Mouse (Mus musculus): ENCODE measurements around the gene Ric8a. TPM values are rescaled to one million over a fixed set of nuclear protein-coding genes. Genes with fewer than 3 reads are reported as not detected.
A peak's percentile ranks its signal among the peaks of the same experiment; 100 is the strongest.

Gene Ric8a
- 85.7 and 90.6 TPM in 2 replicates for polyA plus RNA-seq (2015; fragmentation: Nextera tagmentation; extraction: Ambion mirVana)

DNA sequence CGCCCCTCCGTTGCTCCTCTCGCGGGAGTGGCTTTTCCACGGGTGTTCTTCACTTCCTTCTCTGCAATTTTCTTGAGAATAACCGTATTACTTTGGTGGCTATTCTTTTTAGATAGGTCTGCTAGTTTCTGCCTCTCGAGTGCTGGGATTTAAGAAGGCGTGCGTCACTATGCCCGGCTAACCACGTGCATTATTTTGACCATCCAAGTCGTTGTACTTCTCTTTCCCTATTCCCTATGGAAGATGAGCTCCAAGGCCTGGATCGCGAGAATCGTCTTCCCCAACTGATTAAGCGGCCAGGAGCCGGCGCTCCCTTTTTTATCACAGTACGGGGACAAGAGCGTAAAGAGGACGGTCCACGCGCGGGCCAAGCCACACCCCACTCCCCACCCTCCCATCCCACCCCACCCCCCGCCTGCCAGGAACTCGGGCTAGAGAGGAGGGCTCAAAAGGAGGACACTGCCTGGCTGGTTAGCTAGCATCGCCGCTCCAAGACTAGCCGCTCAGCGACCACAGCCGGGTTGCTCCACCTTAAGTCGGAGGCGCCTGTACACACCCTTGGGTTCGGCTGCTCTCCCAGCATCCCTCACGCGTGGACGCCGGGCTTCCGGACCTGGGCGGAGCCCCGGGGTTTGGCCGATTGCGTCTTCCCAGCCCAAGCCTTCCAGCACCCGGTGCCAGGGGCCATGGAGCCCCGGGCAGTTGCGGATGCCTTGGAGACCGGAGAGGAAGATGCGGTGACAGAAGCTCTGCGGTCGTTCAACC lies at the start of gene Ric8a:
TSS of gene Ric8a (plus strand) at position 173 of the 765 bp plus-strand sequence.
- Histone ChIP-seq H3K27me3 (no peaks in the 10 kb centered on the region), H3K9ac (peak within 1 kb of the TSS; percentile 91), H3K4me2 (peak within 1 kb of the TSS; percentile 98), H3K9me3 (no peaks in the 10 kb centered on the region), H3K36me3 (peaks cover 62% of the 10 kb centered on the region), H3K4me1 (peaks cover 31% of the 10 kb centered on the region), H3K4me3 (peak within 1 kb of the TSS; percentile 80), H3K27ac (peak within 1 kb of the TSS; percentile 93)
- ATAC-seq (ENCODE audit: insufficient number of reproducible peaks, low FRiP score, low TSS enrichment, low read depth): peak; percentile 84
- WGBS: under 1% methylated on average over 50 of the region's 50 CpGs

DNA sequence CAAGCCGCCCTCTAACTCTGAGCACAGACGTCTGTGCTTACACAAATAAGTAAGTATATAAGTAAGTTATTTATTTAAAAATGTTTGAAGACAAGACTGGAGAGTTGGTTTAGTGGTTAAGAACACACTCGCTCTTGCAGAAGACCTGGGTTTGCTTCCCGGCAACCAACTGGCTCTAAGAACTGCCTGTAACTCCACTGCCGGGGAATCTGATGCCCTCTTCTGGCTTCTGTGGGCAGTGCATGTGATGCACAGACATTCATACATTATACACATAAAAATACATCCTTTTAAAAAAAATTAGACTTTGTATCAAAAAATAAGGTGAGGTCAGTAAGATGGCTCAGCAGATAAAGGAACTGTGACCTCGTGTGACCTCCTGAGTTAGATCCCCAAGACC lies 46.3 kb upstream of the Ric8a start:
- H3K27me3 ChIP-seq: no peaks in the 10 kb centered on the region
- ATAC-seq (ENCODE audit: insufficient number of reproducible peaks, low FRiP score, low TSS enrichment, low read depth): no peak
- H3K4me2 ChIP-seq: no peak overlapping the region
- H3K9ac ChIP-seq: no peak overlapping the region
- WGBS: 92% methylated on average over 6 of the region's 6 CpGs
- no peak overlapping the region for H3K27ac ChIP-seq
- no peaks in the 10 kb centered on the region for H3K4me1 ChIP-seq
- no peak overlapping the region for H3K4me3 ChIP-seq
- H3K9me3 ChIP-seq: no peaks in the 10 kb centered on the region
- peaks cover 6% of the 10 kb centered on the region; the same call in 1 of the 2 replicates for H3K36me3 ChIP-seq

DNA sequence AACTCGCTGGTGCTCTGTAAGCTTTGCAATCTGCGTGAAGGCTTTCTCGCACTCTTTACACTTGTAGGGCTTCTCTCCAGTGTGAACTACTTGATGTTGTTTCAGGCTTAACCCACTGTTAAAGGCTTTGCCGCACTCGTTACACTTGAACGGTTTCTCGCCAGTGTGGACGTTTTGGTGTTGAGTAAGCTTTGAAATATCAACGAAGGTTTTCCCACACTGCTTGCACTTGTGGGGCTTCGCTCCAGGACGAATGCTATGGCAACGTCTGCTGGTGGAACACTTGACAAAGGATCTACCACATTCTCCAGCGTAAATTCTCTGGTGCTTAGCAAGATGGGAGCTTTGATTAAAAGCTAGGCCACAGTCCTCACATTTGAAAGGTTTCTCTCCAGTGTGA lies 45.0 kb upstream of the Ric8a start:
- no peaks in the 10 kb centered on the region for H3K27me3 ChIP-seq
- H3K27ac ChIP-seq: no peak overlapping the region
- H3K9ac ChIP-seq: no peak overlapping the region
- no peak for ATAC-seq (ENCODE audit: insufficient number of reproducible peaks, low FRiP score, low TSS enrichment, low read depth)
- H3K4me1 ChIP-seq: no peaks in the 10 kb centered on the region
- no peak overlapping the region for H3K4me3 ChIP-seq
- no peak overlapping the region for H3K4me2 ChIP-seq
- H3K9me3 ChIP-seq: no peaks in the 10 kb centered on the region
- H3K36me3 ChIP-seq: peaks cover 6% of the 10 kb centered on the region; the same call in 1 of the 2 replicates
- WGBS: 91% methylated on average over 13 of the region's 13 CpGs

DNA sequence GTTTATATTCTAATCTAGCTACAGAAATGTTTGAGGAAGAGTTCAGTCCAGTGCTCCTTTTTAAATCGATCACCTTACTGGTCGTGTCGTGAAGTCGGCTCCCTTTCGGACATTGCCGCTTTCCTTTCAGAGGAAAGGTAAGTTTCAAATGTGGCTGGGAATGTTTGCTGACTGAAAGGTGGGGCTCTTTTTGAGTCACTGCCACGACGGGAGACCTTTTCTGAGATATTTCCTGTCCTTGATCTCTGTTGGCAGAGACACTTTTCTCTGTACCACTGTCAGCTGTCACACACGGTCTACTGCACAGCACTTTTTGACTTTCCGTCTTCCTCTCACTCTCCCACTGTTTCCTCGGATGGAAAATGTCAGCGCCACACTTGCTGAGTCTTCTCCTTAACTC lies 43.9 kb upstream of the Ric8a start:
- WGBS: 91% methylated on average over 12 of the region's 12 CpGs
- no peaks in the 10 kb centered on the region for H3K9me3 ChIP-seq
- no peak for ATAC-seq (ENCODE audit: insufficient number of reproducible peaks, low FRiP score, low TSS enrichment, low read depth)

DNA sequence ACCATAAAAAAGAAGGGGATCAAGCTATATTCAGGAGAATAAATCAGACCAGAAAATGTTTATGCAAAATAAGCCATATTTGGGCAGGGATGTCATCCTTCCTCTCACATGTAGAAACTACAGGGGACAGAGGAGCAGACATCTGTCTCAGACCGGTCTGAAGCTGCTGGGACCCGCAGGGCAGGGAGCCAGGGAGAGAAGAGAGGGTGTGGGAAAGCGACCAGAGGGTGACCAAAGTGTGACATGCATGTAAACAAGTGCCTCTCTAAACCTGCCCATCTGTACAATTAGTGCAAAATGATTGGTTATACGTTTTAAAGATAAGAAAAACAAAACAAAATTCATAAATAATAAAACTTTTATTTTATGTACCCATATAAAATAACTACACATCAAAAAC lies 36.6 kb upstream of the Ric8a start:
- WGBS: 71% methylated on average over 4 of the region's 4 CpGs
- no peak for ATAC-seq (ENCODE audit: insufficient number of reproducible peaks, low FRiP score, low TSS enrichment, low read depth)

More for the DNA sequence above, 43.9 kb upstream of the Ric8a start:
- H3K9ac ChIP-seq: no peak overlapping the region
- no peaks in the 10 kb centered on the region for H3K4me1 ChIP-seq
- H3K4me2 ChIP-seq: no peak overlapping the region
- H3K27me3 ChIP-seq: no peaks in the 10 kb centered on the region
- peaks cover 6% of the 10 kb centered on the region; the same call in 1 of the 2 replicates for H3K36me3 ChIP-seq
- no peak overlapping the region for H3K4me3 ChIP-seq
- no peak overlapping the region for H3K27ac ChIP-seq

DNA sequence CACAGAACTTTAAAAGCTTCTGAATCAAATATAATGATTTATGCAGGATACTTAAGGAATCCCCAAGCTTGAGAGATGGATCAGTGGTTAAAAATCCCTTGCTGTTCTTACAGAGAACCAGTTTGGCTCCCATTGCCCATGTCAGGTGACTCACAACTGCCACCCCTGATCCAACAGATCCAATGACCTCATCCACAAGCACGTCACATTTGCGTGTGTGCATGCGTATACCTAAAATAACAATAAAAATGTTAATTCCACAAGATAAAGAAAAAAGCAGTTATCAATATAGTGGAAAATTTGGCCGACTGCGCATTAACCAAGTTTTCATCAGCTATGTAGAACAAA lies 35.5 kb upstream of the Ric8a start:
- Histone ChIP-seq H3K4me2 (peak overlapping the region; percentile 72), H3K4me3 (peak overlapping the region; percentile 44), H3K4me1 (peaks cover 8% of the 10 kb centered on the region; the same call in 1 of the 2 replicates), H3K9ac (no peak overlapping the region; the same call in 1 of the 2 replicates), H3K27me3 (no peaks in the 10 kb centered on the region), H3K27ac (no peak overlapping the region), H3K9me3 (no peaks in the 10 kb centered on the region), H3K36me3 (no peaks in the 10 kb centered on the region)
- ATAC-seq (ENCODE audit: insufficient number of reproducible peaks, low FRiP score, low TSS enrichment, low read depth): no peak
- WGBS: 45% methylated on average over 5 of the region's 5 CpGs

More for the DNA sequence above, 36.6 kb upstream of the Ric8a start:
- Histone ChIP-seq H3K9ac (no peak overlapping the region), H3K27me3 (no peaks in the 10 kb centered on the region), H3K27ac (no peak overlapping the region), H3K36me3 (no peaks in the 10 kb centered on the region), H3K9me3 (no peaks in the 10 kb centered on the region), H3K4me2 (no peak overlapping the region), H3K4me3 (no peak overlapping the region), H3K4me1 (peaks cover 8% of the 10 kb centered on the region; the same call in 1 of the 2 replicates)

DNA sequence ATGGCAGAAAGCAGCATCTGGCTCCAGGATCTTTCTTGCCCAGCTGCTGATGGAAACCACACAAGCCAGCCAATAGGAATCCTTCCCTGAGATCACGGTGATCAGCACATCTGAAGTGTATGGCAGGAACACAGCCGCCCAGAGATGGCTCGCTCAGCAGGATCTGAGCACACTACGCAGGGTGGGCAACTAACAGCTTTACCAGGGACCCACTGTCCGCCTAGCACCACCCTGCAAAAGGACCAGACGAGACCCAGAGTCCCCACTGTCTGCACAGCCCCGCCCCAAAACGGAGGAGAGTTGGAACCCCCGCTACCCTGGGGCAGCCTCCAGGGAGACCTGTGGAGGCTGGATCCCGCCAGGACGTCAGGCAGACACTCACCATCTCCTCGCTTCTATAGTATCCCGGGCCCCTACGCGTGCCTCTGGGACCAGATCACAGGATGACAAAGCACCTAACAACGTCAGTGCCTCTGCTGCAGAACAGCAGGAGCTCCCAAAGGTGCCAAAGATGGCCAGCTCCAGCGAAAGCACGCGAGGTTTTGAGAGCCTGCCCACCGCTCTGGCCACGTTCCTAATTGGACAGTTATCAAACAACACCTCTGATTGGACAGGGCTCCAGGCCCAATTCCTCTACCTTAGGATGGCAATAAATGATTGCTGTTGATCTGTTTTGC lies 35.0 kb upstream of the Ric8a start, which contains the start of gene Zfp941:
TSS of gene Zfp941 (minus strand) at position 526 of the 677 bp plus-strand sequence.
- Histone ChIP-seq H3K36me3 (no peaks in the 10 kb centered on the region), H3K27me3 (no peaks in the 10 kb centered on the region), H3K4me2 (peak within 1 kb of the TSS; percentile 72), H3K27ac (no peak within 1 kb of the TSS), H3K4me3 (peak within 1 kb of the TSS; percentile 44), H3K9me3 (no peaks in the 10 kb centered on the region), H3K4me1 (peaks cover 8% of the 10 kb centered on the region; the same call in 1 of the 2 replicates), H3K9ac (peak within 1 kb of the TSS; percentile 35; the same call in 1 of the 2 replicates)
- WGBS: under 1% methylated on average over 21 of the region's 21 CpGs
- 0 out of 2 replicates have a peak, but pooled peaks have one; percentile 44 for ATAC-seq (ENCODE audit: insufficient number of reproducible peaks, low FRiP score, low TSS enrichment, low read depth)

DNA sequence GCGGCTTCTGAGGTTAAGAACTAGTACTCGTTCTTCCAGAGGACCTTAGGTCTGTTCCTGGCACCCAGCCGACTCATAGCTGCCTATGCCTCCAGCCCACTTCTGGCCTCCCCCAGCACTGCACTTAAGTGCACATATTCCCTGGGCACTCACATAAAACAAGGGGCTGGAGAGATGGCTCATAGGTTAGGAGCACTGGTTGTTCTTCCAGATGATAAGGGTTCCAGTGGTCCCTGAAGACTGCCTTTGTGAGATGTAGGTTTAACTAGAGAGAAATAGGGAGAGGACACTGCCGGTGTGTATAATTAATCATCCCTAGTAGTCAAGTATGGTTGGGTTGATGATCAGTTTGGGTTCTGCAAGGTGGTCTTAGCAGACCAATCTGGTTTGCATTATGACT lies 34.0 kb upstream of the Ric8a start:
- Histone ChIP-seq H3K4me2 (no peak overlapping the region), H3K27me3 (no peaks in the 10 kb centered on the region), H3K27ac (no peak overlapping the region), H3K9me3 (no peaks in the 10 kb centered on the region), H3K36me3 (no peaks in the 10 kb centered on the region), H3K4me1 (peaks cover 8% of the 10 kb centered on the region; the same call in 1 of the 2 replicates), H3K4me3 (no peak overlapping the region), H3K9ac (no peak overlapping the region)
- no peak for ATAC-seq (ENCODE audit: insufficient number of reproducible peaks, low FRiP score, low TSS enrichment, low read depth)
- 86% methylated on average over 4 of the region's 4 CpGs for WGBS

DNA sequence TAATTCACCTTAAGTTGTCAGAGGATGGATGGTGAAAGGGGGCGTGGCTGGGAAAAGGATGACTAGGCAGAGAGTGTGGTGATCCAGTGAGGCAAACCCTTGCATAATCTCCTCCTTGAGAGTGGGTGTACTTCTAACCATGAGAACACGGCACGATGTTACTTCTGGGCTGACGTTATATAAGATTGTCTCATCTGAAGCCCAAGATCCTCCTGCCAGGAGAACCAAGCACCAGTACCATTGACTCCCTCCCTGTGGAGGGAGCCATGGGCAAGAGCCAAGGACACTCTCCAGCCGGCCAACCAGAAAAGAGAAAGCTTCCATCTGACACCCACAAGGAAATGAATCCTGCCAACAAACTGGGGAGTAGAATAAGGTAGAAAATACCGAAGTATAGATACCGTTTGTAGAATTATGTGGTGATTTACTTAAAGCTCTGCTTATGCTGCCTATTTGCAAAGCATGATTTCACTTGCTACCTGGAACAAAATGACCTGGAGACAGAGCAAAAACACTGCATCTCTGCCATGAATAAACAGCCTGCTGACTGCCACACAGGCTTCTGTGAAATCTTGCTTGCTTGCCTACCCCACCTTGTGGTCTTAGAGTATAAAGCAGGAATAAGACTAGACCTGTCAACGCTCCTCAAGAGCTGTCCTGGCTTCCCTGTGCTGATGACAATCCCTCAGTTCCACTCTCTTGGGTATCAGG lies 28.4 kb upstream of the Ric8a start:
- ATAC-seq (ENCODE audit: insufficient number of reproducible peaks, low FRiP score, low TSS enrichment, low read depth): no peak
- H3K4me3 ChIP-seq: no peak overlapping the region
- H3K27ac ChIP-seq: no peak overlapping the region
- H3K36me3 ChIP-seq: no peaks in the 10 kb centered on the region
- H3K4me1 ChIP-seq: no peaks in the 10 kb centered on the region
- no peak overlapping the region for H3K4me2 ChIP-seq
- 30% methylated on average over 8 of the region's 8 CpGs for WGBS
- H3K9ac ChIP-seq: no peak overlapping the region
- H3K9me3 ChIP-seq: no peaks in the 10 kb centered on the region
- H3K27me3 ChIP-seq: no peaks in the 10 kb centered on the region

DNA sequence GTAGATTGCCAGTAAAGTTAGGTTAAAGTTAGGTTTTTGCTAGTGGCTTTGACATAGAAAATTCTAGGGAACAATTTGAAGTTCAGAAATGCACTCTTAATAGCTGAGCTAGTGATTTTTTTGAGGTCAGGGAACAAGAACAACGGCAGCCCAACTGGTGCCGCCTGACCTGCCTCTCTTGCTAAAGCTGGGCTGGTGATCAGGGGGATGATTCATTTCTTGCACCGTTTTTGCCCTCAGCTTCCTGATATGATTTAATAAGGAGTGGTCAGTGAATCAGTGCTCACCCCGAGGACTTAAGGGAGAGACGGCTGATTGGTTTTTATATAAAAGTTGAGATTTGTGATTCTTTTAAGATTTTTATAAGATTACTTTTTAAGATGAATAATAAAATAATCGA lies 25.3 kb upstream of the Ric8a start:
- Histone ChIP-seq H3K9ac (no peak overlapping the region), H3K27ac (no peak overlapping the region), H3K4me2 (no peak overlapping the region), H3K4me3 (no peak overlapping the region), H3K4me1 (no peaks in the 10 kb centered on the region), H3K36me3 (no peaks in the 10 kb centered on the region), H3K9me3 (no peaks in the 10 kb centered on the region), H3K27me3 (0 out of 2 replicates have a peak, but pooled peaks cover 5% of the 10 kb centered on the region)
- WGBS: 67% methylated on average over 6 of the region's 6 CpGs
- ATAC-seq (ENCODE audit: insufficient number of reproducible peaks, low FRiP score, low TSS enrichment, low read depth): no peak

DNA sequence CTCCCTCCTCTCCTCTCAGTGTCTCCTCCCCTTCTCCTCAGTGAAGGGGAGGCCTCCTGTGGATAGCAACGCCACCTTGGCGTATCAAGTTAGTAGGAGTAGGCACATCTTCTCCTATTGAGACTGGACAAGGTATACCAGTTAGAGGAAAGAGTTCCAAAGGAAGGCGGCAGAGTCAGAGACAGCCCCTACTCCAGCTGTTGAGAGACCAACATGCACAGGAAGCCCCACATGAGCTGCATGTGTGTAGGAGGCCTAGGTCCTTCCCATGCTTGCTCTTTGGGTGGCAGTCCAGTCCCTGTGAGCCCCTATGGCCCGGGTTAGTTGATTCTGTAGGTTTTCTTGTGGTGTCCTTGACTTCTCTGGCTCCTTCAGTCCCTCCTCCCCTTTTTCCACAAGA lies 23.4 kb upstream of the Ric8a start:
- Histone ChIP-seq H3K4me1 (no peaks in the 10 kb centered on the region), H3K36me3 (no peaks in the 10 kb centered on the region), H3K4me3 (no peak overlapping the region), H3K9ac (no peak overlapping the region), H3K27ac (no peak overlapping the region), H3K9me3 (no peaks in the 10 kb centered on the region), H3K4me2 (no peak overlapping the region), H3K27me3 (0 out of 2 replicates have a peak, but pooled peaks cover 5% of the 10 kb centered on the region)
- no peak for ATAC-seq (ENCODE audit: insufficient number of reproducible peaks, low FRiP score, low TSS enrichment, low read depth)
- WGBS: 83% methylated on average over 4 of the region's 4 CpGs
